9 mouse cellular contexts compared by ENCODE assay signal in the genomic region with DNA sequence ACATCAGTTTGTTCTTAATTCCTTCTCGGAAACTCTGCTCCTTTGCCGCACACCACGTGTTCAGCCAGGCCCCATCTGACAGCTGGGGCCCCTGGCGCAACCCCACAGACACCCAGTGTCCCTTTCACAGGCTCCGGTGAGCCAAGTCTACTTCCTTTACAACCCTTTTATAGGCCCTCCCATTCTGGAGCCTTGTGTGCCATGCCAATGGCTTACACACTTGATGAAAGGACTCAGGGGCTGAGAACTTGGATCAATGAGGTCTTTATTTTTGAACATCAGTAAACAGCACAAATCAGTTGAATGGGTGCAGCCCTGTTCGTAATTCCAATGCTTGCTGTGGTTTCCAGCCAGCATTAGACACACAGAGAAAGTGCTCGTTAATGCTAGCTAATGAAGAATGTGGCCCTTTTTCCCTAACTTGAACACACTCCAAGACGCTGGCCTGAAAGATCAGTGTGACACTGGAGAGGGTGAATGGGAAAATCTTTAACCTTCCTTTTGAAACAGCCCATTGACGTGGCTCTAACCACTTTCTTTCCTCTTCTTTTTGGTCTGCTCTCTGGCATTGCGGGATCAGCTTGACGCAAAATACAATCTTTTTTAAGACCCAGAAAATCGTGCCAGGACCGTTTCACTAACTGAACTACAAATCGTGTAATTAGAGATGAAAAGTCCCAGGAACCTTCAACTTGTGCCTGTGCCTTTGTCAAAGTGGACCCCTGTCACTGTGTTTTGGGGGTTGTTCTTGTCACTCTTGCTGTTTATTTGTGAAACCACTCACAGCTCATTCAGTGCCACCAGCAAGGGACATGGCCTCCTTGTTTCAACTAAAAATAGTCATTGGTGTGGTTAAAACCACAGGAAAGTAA. TPM values are rescaled to one million over a fixed set of nuclear protein-coding genes. Genes with fewer than 3 reads are reported as not detected.
DNase-seq lines count a peak whose midpoint lies in the region; ATAC-seq and TF ChIP-seq lines count a peak whose summit lies in the region.
"Had no signal": no experiment of that assay in that cellular context is flagged by ENCODE, and none has a peak within 500 bp of the region (broad histone marks: within the 10 kb centered on the region; RNA-seq: fewer than 3 reads in every experiment).

No protein-coding gene starts in this region.

- no peaks in the 10 kb centered on the region for H3K27me3 ChIP-seq in stomach, postnatal 0 days (ENCODE audit: control insufficient read depth, insufficient read depth, low read length)
- H3K27me3 ChIP-seq: lung, embryonic 15.5 days had no signal

- peak; percentile 39 to 46; a peak in 2 of 4 replicates for ATAC-seq in hematopoietic stem cell, adult 5-6 weeks (replicated peaks in 1 of 2; ENCODE audit: insufficient read depth in 1 of 2, low FRiP score in 2 of 2, low TSS enrichment in 1 of 2, low read depth in 1 of 2, poor library complexity in 2 of 2, severe bottlenecking in 2 of 2)
- ATAC-seq in stomach, postnatal 0 days (ENCODE audit: low FRiP score, low TSS enrichment): no peak

- 76% methylated on average over 14 of the region's 14 CpGs for WGBS in stomach, postnatal 0 days

- H3K27ac ChIP-seq in stomach, postnatal 0 days (replicated peaks): no peak overlapping the region
- H3K27ac ChIP-seq: lung, embryonic 15.5 days had no signal

- H3K36me3 ChIP-seq in stomach, postnatal 0 days (ENCODE audit: control insufficient read depth, insufficient read depth, low read length): no peaks in the 10 kb centered on the region
- H3K36me3 ChIP-seq: lung, embryonic 15.5 days had no signal

- no peak overlapping the region for H3K4me2 ChIP-seq in stomach, postnatal 0 days (replicated peaks; ENCODE audit: low read depth)
- H3K4me2 ChIP-seq: lung, embryonic 15.5 days had no signal

- no peak overlapping the region for H3K9ac ChIP-seq in stomach, postnatal 0 days (ENCODE audit: low read length)
- H3K9ac ChIP-seq: lung, embryonic 15.5 days had no signal

- DNase-seq in thymus, postnatal 25 days: peak; percentile 22
- no peak for DNase-seq in thymus, adult 18-20 months
- DNase-seq in left cerebral cortex, postnatal 25 days (ENCODE audit: low spot score in 2 of 2): peak; percentile 37 to 74
- no peak for DNase-seq in adrenal gland, postnatal 36 days
- DNase-seq in lung, postnatal 10 days: no peak
- DNase-seq in stomach, postnatal 0 days (ENCODE audit: low spot score): no peak

- no peaks in the 10 kb centered on the region for H3K9me3 ChIP-seq in stomach, postnatal 0 days (ENCODE audit: control insufficient read depth, low read length)
- H3K9me3 ChIP-seq: lung, embryonic 15.5 days had no signal

- no peak for TF ChIP-seq CTCF in stomach, postnatal 0 days (IDR thresholded peaks at IDR 0.05; ENCODE audit: low read depth)

- no peaks in the 10 kb centered on the region for H3K4me1 ChIP-seq in stomach, postnatal 0 days (replicated peaks; ENCODE audit: control insufficient read depth, insufficient read depth)

- no peak overlapping the region for H3K4me3 ChIP-seq in stomach, postnatal 0 days (ENCODE audit: low read depth, low read length)
- H3K4me3 ChIP-seq: lung, embryonic 15.5 days had no signal

- intact Hi-C loops in left cerebral cortex, postnatal 25 days (cut with DNase I): no loop called here

- no peak for TF ChIP-seq EP300 in stomach, postnatal 0 days (optimal IDR thresholded peaks at IDR 0.05)

RNA-seq across cellular contexts. Expression of gene Gpnmb, which starts 15.0 kb away (rescaled TPM):
- 0.81 TPM in 1 of 2 replicates, not detected in the other for total RNA-seq in hematopoietic stem cell, adult 5-6 weeks (2017)
- total RNA-seq in left cerebral cortex, postnatal 25 days (2021): 1 to 10 TPM; 1.3 to 1.7 TPM
- total RNA-seq in adrenal gland, postnatal 36 days (2021): 1 to 10 TPM in 1 of 2 experiments, under 1 TPM in 1; 0.40 to 7.8 TPM
- polyA plus RNA-seq in stomach, postnatal 0 days (2015; fragmentation: Nextera tagmentation; extraction: Ambion mirVana): 2.1 and 3.9 TPM in 2 replicates

RNA-seq across cellular contexts. Expression of gene Svs1, which starts 34.7 kb away (rescaled TPM):
- total RNA-seq in hematopoietic stem cell, adult 5-6 weeks (2017): not detected in 2 replicates
- total RNA-seq in left cerebral cortex, postnatal 25 days (2021): not detected
- not detected for total RNA-seq in adrenal gland, postnatal 36 days (2021)
- polyA plus RNA-seq in stomach, postnatal 0 days (2015; fragmentation: Nextera tagmentation; extraction: Ambion mirVana): not detected in 2 replicates
- polyA plus RNA-seq: lung, embryonic 15.5 days; testis, adult 2 months had no signal

RNA-seq across cellular contexts. Expression of gene Doxl2, which starts 46.6 kb away (rescaled TPM):
- total RNA-seq in hematopoietic stem cell, adult 5-6 weeks (2017): not detected in 2 replicates
- not detected for total RNA-seq in left cerebral cortex, postnatal 25 days (2021)
- not detected for total RNA-seq in adrenal gland, postnatal 36 days (2021)
- polyA plus RNA-seq in stomach, postnatal 0 days (2015; fragmentation: Nextera tagmentation; extraction: Ambion mirVana): not detected in 2 replicates
- polyA plus RNA-seq: lung, embryonic 15.5 days; testis, adult 2 months had no signal

RNA-seq across cellular contexts. Expression of gene Malsu1, which starts 52.2 kb away (rescaled TPM):
- total RNA-seq in hematopoietic stem cell, adult 5-6 weeks (2017): 29.0 and 62.0 TPM in 2 replicates
- 10 to 100 TPM; 26.1 to 27.3 TPM for total RNA-seq in left cerebral cortex, postnatal 25 days (2021)
- 10 to 100 TPM; 33.4 to 54.3 TPM for total RNA-seq in adrenal gland, postnatal 36 days (2021)
- polyA plus RNA-seq in stomach, postnatal 0 days (2015; fragmentation: Nextera tagmentation; extraction: Ambion mirVana): 76.6 and 87.6 TPM in 2 replicates

Comparison
In these comparisons a context has a peak if more than half of its experiments do, and no peak if none do; other contexts are left out.
1. DNase-seq: peak in thymus, postnatal 25 days (single experiment) and left cerebral cortex, postnatal 25 days (2 of 2); none in thymus, adult 18-20 months (0 of 2), adrenal gland, postnatal 36 days (0 of 2), lung, postnatal 10 days (single experiment) and stomach, postnatal 0 days (single experiment).